Mouse (Mus musculus): ENCODE results near the gene Btf3l4.

Btf3l4 gene

GRCm38 (mm10) chr4:108811550-108811949, 21.9 kb downstream of the Btf3l4 start:
- DNase-seq (ENCODE audit: low read depth): no peak

- no peak for DNase-seq (ENCODE audit: low read depth)
Observed at GRCm38 (mm10) chr4:108811142-108811541, 22.3 kb downstream of the Btf3l4 start.

- no peak for DNase-seq (ENCODE audit: low read depth)
Observed at GRCm38 (mm10) chr4:108803535-108803934, 29.9 kb downstream of the Btf3l4 start.

GRCm38 (mm10) chr4:108798083-108798830, 35.2 kb downstream of the Btf3l4 start:
- DNase-seq (ENCODE audit: low read depth): no peak

GRCm38 (mm10) chr4:108796701-108797100, 36.7 kb downstream of the Btf3l4 start:
- no peak for DNase-seq (ENCODE audit: low read depth)

- DNase-seq (ENCODE audit: low read depth): no peak
Observed at GRCm38 (mm10) chr4:108793941-108794340, 39.5 kb downstream of the Btf3l4 start.

- no peak for DNase-seq (ENCODE audit: low read depth)
Observed at GRCm38 (mm10) chr4:108790507-108790906, 42.9 kb downstream of the Btf3l4 start.

- no peak for DNase-seq (ENCODE audit: low read depth)
Observed at GRCm38 (mm10) chr4:108789258-108789936, 44.0 kb downstream of the Btf3l4 start.

GRCm38 (mm10) chr4:108782421-108783085, 50.9 kb downstream of the Btf3l4 start:
- no peak for DNase-seq (ENCODE audit: low read depth)

GRCm38 (mm10) chr4:108781596-108781995, 51.8 kb downstream of the Btf3l4 start:
- no peak for DNase-seq (ENCODE audit: low read depth)

- DNase-seq (ENCODE audit: low read depth): no peak
Observed at GRCm38 (mm10) chr4:108780864-108781205, 52.6 kb downstream of the Btf3l4 start.

GRCm38 (mm10) chr4:108780057-108780863, 53.2 kb downstream of the Btf3l4 start, which contains the start of gene Zfyve9:
Gene Zfyve9, minus strand, starts transcription at chr4:108780798.
- no peak for DNase-seq (ENCODE audit: low read depth)

- DNase-seq (ENCODE audit: low read depth): no peak
Observed at GRCm38 (mm10) chr4:108779763-108780056, 53.7 kb downstream of the Btf3l4 start.

GRCm38 (mm10) chr4:108768527-108768926, 64.9 kb downstream of the Btf3l4 start:
- no peak for DNase-seq (ENCODE audit: low read depth)
